Mouse (Mus musculus): Measurements from ENCODE around the gene Clpb. TPM values are rescaled to one million over a fixed set of nuclear protein-coding genes. Genes with fewer than 3 reads are reported as not detected.
"Not testable (repeated sequence)": the region's sequence is repeated elsewhere in the genome, so short reads cannot be mapped to it uniquely, and the experiment has no call there.

Gene Clpb
- polyA plus RNA-seq (2015; fragmentation: Nextera tagmentation; extraction: Ambion mirVana): 51.4 and 53.0 TPM in 2 replicates

DNA sequence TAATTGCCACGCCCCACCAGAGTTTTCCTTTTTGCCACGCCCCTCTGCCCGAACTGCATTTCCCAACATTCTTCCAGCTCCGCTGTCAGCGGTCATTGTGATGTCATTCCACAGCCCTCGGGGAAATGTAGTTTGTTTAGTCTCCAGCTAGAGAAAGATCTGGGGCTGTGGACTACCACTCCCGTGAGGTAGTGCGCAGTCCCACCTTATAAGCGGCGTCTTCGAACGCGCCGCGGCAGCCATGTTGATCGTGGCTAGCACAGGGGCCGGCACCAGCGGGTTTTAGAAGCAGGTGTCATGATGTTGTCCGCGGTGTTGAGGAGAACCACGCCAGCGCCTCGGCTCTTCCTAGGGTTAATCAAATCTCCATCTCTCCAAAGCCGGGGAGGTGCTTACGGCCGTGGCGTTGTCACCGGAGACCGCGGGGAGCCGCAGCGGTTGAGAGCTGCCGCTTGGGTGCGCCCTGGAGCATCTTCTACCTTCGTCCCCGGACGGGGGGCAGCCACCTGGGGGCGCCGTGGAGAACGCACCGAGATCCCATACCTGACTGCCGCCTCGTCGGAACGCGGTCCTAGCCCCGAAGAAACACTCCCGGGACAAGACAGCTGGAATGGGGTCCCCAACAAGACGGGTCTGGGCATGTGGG, at the start of gene Clpb:
Gene Clpb, plus strand, starts transcription at position 120 of the 646 bp plus-strand sequence.
- Histone ChIP-seq H3K4me3 (replicated peaks) (peak within 1 kb of the TSS; percentile 61), H3K9ac (peak within 1 kb of the TSS; percentile 43), H3K9me3 (no peaks in the 10 kb centered on the region), H3K27ac (peak within 1 kb of the TSS; percentile 58; the same call in 1 of the 2 replicates), H3K4me2 (replicated peaks) (peak within 1 kb of the TSS; percentile 66), H3K27me3 (replicated peaks) (no peaks in the 10 kb centered on the region), H3K4me1 (replicated peaks) (peaks cover 14% of the 10 kb centered on the region), H3K36me3 (no peaks in the 10 kb centered on the region)
- ATAC-seq: peak; percentile 99
- WGBS: 1% methylated on average over 49 of the region's 49 CpGs

DNA sequence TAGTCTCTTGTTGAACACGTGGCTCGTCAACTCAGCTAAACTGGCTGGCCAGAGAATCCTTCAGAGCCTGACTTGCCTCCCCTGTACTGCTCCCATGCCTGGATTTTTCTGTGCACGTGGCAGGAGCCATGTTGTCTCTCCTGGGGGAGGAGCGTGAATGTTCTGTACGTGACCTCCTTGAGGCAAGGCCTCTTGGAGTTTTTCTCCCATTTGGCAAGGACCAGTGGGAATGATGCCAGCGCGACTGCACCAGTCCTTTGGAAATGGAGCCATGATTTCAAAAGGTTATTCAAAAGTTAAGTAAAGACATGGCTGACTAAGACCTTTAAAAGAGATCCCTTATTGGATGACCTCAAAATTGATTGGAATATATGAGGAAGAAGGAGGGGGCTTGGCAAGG, 48.0 kb upstream of the Clpb start:
- no peaks in the 10 kb centered on the region for H3K36me3 ChIP-seq
- H3K4me3 ChIP-seq (replicated peaks): no peak overlapping the region
- no peak overlapping the region for H3K9ac ChIP-seq
- ATAC-seq: no peak
- no peaks in the 10 kb centered on the region for H3K9me3 ChIP-seq
- 78% methylated on average over 7 of the region's 7 CpGs for WGBS
- H3K4me1 ChIP-seq (replicated peaks): no peaks in the 10 kb centered on the region
- H3K27ac ChIP-seq: no peak overlapping the region
- no peaks in the 10 kb centered on the region for H3K27me3 ChIP-seq (replicated peaks)
- no peak overlapping the region for H3K4me2 ChIP-seq (replicated peaks)

DNA sequence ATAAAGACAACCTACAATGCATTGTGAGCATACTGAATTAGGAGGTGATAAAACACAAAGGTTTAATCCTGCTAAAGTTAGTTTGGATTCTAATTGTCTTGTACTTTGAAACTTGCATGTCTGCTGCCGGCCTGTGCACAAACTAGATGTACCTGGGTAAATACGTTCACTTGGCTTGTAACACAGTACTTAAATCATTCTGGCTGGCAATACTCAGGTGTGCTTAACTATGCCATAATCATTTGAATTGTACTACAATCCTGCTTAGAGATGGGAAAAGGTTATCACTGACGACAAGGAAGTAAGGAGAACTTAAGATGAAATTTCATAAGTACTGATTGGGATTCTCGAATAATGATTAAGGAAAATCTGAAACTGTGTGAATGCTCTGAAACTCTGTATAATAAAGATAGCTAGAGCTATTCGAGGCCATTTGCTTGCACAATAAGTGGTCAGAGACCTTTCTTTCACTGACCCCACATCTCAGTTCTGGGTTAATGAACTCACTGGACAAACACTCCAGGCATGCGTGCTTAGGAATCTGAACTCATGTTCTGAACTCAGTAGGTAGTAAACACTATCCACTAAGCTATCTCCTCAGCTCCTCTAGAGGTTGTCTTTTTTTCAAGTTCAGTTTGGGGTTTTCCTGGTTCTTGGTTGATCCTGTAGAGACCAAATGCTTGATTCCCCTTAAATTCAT, 47.1 kb upstream of the Clpb start:
- Histone ChIP-seq H3K36me3 (no peaks in the 10 kb centered on the region), H3K9ac (no peak overlapping the region), H3K27ac (no peak overlapping the region), H3K27me3 (replicated peaks) (no peaks in the 10 kb centered on the region), H3K9me3 (no peaks in the 10 kb centered on the region), H3K4me3 (replicated peaks) (no peak overlapping the region), H3K4me1 (replicated peaks) (no peaks in the 10 kb centered on the region), H3K4me2 (replicated peaks) (no peak overlapping the region)
- 55% methylated on average over 6 of the region's 6 CpGs for WGBS
- ATAC-seq: peak; percentile 40; the same call in 1 of the 2 replicates

DNA sequence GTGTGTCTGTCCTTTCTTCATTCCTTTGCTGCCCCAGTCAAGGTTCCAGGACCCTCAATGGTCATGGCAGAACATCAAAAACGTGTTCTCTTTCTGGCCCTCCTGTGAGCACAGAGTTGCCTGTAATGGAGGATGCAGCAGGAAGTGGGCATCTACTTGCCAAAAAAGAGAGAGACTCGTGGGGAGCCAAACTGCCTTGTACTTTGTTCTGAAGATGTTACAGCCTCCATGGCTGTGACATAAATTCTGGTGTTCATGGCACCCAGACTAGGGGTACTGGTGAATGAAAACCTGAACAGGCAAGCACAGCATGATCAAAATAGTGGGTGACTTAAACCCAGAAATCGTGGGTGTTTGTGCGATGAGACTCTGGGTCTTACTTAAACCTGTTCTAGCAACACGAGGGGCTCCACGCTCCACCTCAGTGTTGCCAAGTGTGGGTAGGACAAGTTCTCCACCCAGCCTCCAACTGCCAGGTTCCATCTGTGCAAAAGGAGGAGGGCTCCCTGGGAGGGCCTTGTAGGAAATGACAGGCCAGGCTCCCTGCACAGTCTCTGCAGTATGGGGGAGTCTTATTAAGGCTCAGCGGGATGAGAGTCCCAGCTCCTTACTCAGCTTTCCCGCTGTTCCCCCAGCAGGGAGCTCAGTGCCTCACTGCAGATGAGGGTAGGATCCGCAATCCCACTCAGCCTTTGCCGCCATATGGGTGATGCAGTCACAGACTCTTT, 45.8 kb upstream of the Clpb start:
- no peak overlapping the region for H3K9ac ChIP-seq
- 74% methylated on average over 10 of the region's 10 CpGs for WGBS
- H3K27me3 ChIP-seq (replicated peaks): no peaks in the 10 kb centered on the region
- ATAC-seq: no peak
- no peak overlapping the region for H3K27ac ChIP-seq
- H3K4me3 ChIP-seq (replicated peaks): no peak overlapping the region
- H3K9me3 ChIP-seq: no peaks in the 10 kb centered on the region
- H3K4me2 ChIP-seq (replicated peaks): no peak overlapping the region
- H3K4me1 ChIP-seq (replicated peaks): no peaks in the 10 kb centered on the region
- no peaks in the 10 kb centered on the region for H3K36me3 ChIP-seq

DNA sequence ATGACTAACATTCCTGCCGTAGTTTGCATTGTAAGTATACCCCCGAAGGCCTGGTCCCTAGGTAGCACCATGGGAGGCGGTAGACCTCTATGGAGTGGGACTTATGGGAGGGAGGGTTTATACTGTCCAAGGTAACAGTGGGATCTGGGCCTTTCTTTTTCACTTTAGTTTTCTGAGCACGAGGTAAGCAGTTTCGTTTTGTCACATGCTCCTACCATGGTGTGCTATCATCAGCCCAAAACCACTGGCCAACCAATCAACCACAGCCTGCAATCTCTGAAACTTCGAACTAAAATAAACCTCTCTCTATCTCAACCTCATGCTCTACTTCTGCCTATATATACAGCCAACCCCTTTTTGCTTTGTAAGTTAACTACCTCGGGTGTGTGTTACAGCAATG, 45.2 kb upstream of the Clpb start:
- Histone ChIP-seq H3K27ac (no peak overlapping the region), H3K9me3 (no peaks in the 10 kb centered on the region), H3K4me2 (replicated peaks) (no peak overlapping the region), H3K4me3 (replicated peaks) (no peak overlapping the region), H3K9ac (no peak overlapping the region), H3K27me3 (replicated peaks) (no peaks in the 10 kb centered on the region), H3K4me1 (replicated peaks) (no peaks in the 10 kb centered on the region), H3K36me3 (no peaks in the 10 kb centered on the region)
- no peak for ATAC-seq
- WGBS: 83% methylated on average over 7 of the region's 7 CpGs

DNA sequence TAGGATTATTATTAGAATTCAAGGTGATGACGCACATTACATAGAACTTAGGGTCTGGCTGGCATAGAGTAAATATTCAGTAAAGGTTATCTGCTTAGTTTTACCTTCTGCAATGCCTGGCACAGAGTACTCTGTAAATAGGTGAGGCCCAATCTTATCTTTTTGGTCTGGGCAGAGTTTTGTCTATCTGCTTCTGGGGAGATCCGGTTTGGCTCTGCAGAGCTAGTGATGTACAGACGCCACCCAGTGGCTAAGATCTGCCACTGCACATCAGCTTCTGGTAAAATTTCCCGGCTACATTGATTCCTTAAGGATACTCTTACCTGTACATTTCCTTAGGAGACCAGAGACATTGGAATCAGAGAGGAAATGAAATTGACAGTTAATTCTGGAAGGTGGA, 43.1 kb upstream of the Clpb start:
- no peak overlapping the region for H3K27ac ChIP-seq
- no peaks in the 10 kb centered on the region for H3K36me3 ChIP-seq
- no peaks in the 10 kb centered on the region for H3K9me3 ChIP-seq
- no peaks in the 10 kb centered on the region for H3K27me3 ChIP-seq (replicated peaks)
- 19% methylated on average over 4 of the region's 4 CpGs for WGBS
- ATAC-seq: no peak
- no peak overlapping the region for H3K9ac ChIP-seq
- H3K4me1 ChIP-seq (replicated peaks): no peaks in the 10 kb centered on the region
- H3K4me2 ChIP-seq (replicated peaks): no peak overlapping the region
- no peak overlapping the region for H3K4me3 ChIP-seq (replicated peaks)

DNA sequence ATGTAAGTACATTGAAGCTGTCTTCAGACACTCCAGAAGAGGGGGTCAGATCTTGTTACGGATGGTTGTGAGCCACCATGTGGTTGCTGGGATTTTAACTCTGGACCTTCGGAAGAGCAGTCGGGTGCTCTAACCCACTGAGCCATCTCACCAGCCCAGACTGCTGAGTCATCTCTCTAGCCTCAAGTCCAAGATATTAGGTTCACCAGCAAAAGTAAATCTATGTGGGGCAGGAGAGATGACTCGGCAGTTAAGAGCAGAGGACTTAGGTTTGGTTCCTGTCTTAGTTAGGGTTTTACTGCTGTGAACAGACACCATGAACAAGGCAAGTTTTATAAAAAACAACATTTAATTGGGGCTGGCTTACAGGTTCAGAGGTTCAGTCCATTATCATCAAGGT, 41.6 kb upstream of the Clpb start:
- not testable (repeated sequence) for H3K4me3 ChIP-seq (replicated peaks)

DNA sequence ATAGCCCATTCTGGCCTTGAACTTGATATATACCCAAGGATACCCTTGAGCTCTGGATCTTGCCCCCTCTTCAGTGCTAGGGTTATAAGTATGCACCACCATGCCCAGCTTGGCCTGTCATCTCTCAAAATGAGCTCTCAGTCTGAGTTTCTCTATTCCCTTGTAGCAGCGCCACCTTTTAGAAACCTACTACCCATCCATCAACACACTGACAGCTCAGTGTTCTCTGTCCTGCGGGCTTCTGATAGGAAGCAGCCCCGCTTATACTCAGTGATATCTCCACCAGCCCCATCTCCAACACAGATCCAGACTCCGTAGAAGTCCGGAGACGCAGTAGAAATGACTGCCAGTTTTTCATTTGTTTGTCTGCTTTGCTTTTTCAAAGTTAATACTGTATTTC, 39.1 kb upstream of the Clpb start:
- Histone ChIP-seq H3K4me2 (replicated peaks) (no peak overlapping the region), H3K36me3 (no peaks in the 10 kb centered on the region), H3K9ac (no peak overlapping the region), H3K4me1 (replicated peaks) (no peaks in the 10 kb centered on the region), H3K9me3 (no peaks in the 10 kb centered on the region), H3K27me3 (replicated peaks) (no peaks in the 10 kb centered on the region), H3K27ac (no peak overlapping the region), H3K4me3 (replicated peaks) (no peak overlapping the region)
- 57% methylated on average over 6 of the region's 6 CpGs for WGBS
- no peak for ATAC-seq

More for the DNA sequence above, 41.6 kb upstream of the Clpb start:
- H3K4me1 ChIP-seq (replicated peaks); H3K27ac ChIP-seq; ATAC-seq; H3K36me3 ChIP-seq; H3K27me3 ChIP-seq (replicated peaks); H3K4me2 ChIP-seq (replicated peaks); H3K9ac ChIP-seq; H3K9me3 ChIP-seq: not testable (repeated sequence)
- 80% methylated on average over 4 of the region's 4 CpGs for WGBS

DNA sequence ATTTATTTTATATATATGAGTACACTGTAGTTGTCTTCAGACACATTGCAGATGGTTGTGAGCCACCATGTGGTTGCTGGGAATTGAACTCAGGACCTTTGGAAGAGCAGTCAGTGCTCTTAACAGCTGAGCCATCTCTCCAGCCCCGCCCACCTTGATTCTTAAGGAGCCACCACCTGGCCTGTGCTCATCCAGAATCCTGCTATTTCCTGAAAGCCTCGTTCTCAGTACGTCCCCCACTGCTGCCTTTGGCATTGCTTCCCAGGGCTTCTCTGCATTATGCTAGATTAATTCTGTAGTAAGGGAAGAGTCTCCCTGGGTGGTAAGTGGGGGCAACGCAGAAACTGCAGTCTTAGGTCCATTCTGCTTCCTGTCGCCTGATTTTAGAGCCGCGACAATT, 36.3 kb upstream of the Clpb start:
- ATAC-seq; H3K4me2 ChIP-seq (replicated peaks); H3K9me3 ChIP-seq; H3K9ac ChIP-seq; H3K27me3 ChIP-seq (replicated peaks); H3K4me3 ChIP-seq (replicated peaks); H3K27ac ChIP-seq; H3K4me1 ChIP-seq (replicated peaks); H3K36me3 ChIP-seq: not testable (repeated sequence)
- 65% methylated on average over 7 of the region's 7 CpGs for WGBS

DNA sequence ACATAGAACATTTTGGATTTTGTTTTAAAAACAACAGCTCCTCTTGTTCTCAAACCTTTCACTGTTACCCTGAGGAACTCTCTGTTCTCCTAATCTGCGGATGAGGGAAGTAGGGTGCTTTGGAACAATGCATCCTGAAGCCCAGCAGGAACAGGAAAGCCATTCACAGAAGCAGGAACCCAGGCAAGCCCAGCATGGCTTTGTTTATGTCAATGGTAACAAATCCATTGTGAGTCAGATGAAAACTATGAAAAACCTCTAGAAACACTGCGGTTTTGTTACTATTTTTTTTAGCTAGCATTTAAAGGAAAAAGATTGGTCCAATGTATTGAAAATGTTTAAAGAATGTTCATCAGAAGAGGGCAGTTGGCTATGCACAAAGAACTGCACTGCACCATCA, 35.0 kb upstream of the Clpb start:
- no peak overlapping the region for H3K4me3 ChIP-seq (replicated peaks)
- no peak overlapping the region for H3K9ac ChIP-seq
- H3K9me3 ChIP-seq: no peaks in the 10 kb centered on the region
- WGBS: 56% methylated on average over 2 of the region's 2 CpGs
- no peaks in the 10 kb centered on the region for H3K27me3 ChIP-seq (replicated peaks)
- H3K4me1 ChIP-seq (replicated peaks): no peaks in the 10 kb centered on the region
- H3K36me3 ChIP-seq: no peaks in the 10 kb centered on the region
- ATAC-seq: no peak
- no peak overlapping the region for H3K4me2 ChIP-seq (replicated peaks)
- H3K27ac ChIP-seq: no peak overlapping the region

DNA sequence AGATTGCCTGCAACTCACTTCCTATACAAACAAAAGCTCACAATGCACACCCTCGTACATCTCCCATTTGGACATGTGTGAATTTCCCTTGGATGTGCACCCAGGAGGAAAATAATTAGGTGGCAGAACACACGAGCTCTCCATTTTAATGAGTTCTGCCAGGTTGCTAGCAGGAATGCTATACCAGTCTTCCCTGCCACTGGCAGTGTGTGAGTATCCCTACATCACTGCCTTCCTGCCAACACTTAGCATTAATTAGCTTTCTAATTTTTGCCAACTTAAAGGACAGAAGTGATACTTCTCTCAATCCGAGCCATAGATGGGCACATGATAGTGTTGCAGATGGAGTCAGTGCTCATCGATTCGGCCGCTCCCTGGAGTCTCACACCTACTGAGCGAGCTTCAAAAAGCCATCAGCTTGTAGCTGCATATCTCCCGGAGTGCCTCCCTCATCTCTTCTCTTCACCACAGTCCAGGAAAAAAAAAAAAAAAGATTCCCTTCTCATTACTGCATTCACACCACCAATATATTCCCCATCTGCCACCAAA, 29.7 kb upstream of the Clpb start:
- Histone ChIP-seq H3K36me3 (no peaks in the 10 kb centered on the region), H3K4me2 (replicated peaks) (no peak overlapping the region), H3K9me3 (no peaks in the 10 kb centered on the region), H3K4me1 (replicated peaks) (no peaks in the 10 kb centered on the region), H3K9ac (no peak overlapping the region), H3K27me3 (replicated peaks) (no peaks in the 10 kb centered on the region), H3K4me3 (replicated peaks) (no peak overlapping the region), H3K27ac (no peak overlapping the region)
- WGBS: 84% methylated on average over 8 of the region's 8 CpGs
- no peak for ATAC-seq

DNA sequence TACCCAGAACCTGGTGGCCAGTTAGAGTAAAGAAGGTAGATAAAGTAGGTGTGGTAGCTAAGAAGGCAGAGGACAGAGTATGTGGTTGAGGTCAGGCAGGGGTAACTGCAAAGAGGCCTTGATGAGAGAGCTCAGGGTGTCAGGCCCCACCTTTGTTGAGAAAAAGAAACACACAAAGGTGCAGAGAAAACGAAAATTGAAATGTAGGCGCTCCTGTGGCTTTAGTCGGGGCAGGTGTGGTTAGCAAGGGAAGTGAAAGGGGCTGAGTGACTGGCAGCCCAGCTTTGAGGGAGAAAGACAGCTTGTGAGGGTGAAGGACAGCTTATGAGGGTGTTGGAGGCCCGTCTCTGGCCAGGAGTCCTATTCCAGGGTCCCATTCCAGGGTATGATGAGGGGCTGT, 28.9 kb upstream of the Clpb start:
- Histone ChIP-seq H3K4me2 (replicated peaks) (no peak overlapping the region), H3K4me1 (replicated peaks) (no peaks in the 10 kb centered on the region), H3K9ac (no peak overlapping the region), H3K36me3 (no peaks in the 10 kb centered on the region), H3K27me3 (replicated peaks) (no peaks in the 10 kb centered on the region), H3K9me3 (no peaks in the 10 kb centered on the region), H3K27ac (no peak overlapping the region), H3K4me3 (replicated peaks) (no peak overlapping the region)
- WGBS: 81% methylated on average over 4 of the region's 4 CpGs
- no peak for ATAC-seq

Measured in intestine, embryonic 15.5 days (tissue).